Mouse (Mus musculus): ENCODE results near the gene Ogdh. TPM values are rescaled to one million over a fixed set of nuclear protein-coding genes. Genes with fewer than 3 reads are reported as not detected.

Ogdh gene
- polyA plus RNA-seq, 1 experiment from 2014 or later = 122 TPM

- H3K27ac ChIP-seq = no peak overlapping the region
- H3K4me1 ChIP-seq = no peaks in the 10 kb centered on the region
- H3K4me3 ChIP-seq = no peak overlapping the region
- H3K27me3 ChIP-seq (ENCODE audit: low read depth, poor library complexity, severe bottlenecking) = no peaks in the 10 kb centered on the region
- WGBS = 94% methylated on average over 4 of the region's 4 CpGs
- no peaks in the 10 kb centered on the region for H3K9me3 ChIP-seq (replicated peaks)
- H3K36me3 ChIP-seq = peaks cover 87% of the 10 kb centered on the region
- no peak for DNase-seq (ENCODE audit: low spot score)
Observed at GRCm38 (mm10) chr11:6308181-6308580, 16.7 kb downstream of the Ogdh start.

- 85% methylated on average over 7 of the region's 7 CpGs for WGBS
- Histone ChIP-seq H3K27ac (no peak overlapping the region), H3K36me3 (peaks cover 90% of the 10 kb centered on the region), H3K27me3 (ENCODE audit: low read depth, poor library complexity, severe bottlenecking) (no peaks in the 10 kb centered on the region), H3K9me3 (replicated peaks) (no peaks in the 10 kb centered on the region), H3K4me1 (no peaks in the 10 kb centered on the region), H3K4me3 (no peak overlapping the region)
- no peak for DNase-seq (ENCODE audit: low spot score)
Observed at GRCm38 (mm10) chr11:6313874-6314406, 22.5 kb downstream of the Ogdh start.

DNA sequence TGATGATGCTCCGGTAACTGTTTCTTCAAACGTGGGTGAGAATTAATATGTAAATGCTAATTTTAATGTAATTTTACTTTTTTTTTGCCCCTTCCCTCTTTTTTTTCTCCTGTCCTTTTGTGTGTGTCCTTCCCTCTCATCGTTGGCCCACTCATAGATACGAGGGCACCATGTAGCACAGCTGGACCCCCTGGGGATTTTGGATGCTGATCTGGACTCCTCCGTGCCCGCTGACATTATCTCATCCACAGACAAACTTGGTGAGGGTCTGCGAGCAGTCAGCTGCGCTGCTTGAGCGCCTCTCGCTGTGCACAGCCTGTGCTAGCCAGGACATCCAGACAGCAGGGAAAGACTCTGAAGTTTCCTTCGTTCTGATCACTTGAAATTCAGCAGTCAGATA lies 25.4 kb downstream of the Ogdh start:
- Histone ChIP-seq H3K4me3 (no peak overlapping the region), H3K27me3 (ENCODE audit: low read depth, poor library complexity, severe bottlenecking) (no peaks in the 10 kb centered on the region), H3K36me3 (peaks cover 83% of the 10 kb centered on the region), H3K27ac (no peak overlapping the region), H3K4me1 (no peaks in the 10 kb centered on the region), H3K9me3 (replicated peaks) (no peaks in the 10 kb centered on the region)
- no peak for DNase-seq (ENCODE audit: low spot score)
- WGBS = 93% methylated on average over 11 of the region's 11 CpGs

GRCm38 (mm10) chr11:6318559-6318958 lies 27.1 kb downstream of the Ogdh start:
- no peak for DNase-seq (ENCODE audit: low spot score)
- 93% methylated on average over 5 of the region's 5 CpGs for WGBS
- Histone ChIP-seq H3K27me3 (ENCODE audit: low read depth, poor library complexity, severe bottlenecking) (no peaks in the 10 kb centered on the region), H3K4me3 (no peak overlapping the region), H3K27ac (no peak overlapping the region), H3K36me3 (peaks cover 78% of the 10 kb centered on the region), H3K9me3 (replicated peaks) (no peaks in the 10 kb centered on the region), H3K4me1 (no peaks in the 10 kb centered on the region)

GRCm38 (mm10) chr11:6319374-6319773 lies 27.9 kb downstream of the Ogdh start:
- 93% methylated on average over 2 of the region's 2 CpGs for WGBS
- Histone ChIP-seq H3K27me3 (ENCODE audit: low read depth, poor library complexity, severe bottlenecking) (no peaks in the 10 kb centered on the region), H3K4me1 (no peaks in the 10 kb centered on the region), H3K4me3 (no peak overlapping the region), H3K36me3 (peaks cover 76% of the 10 kb centered on the region), H3K9me3 (replicated peaks) (no peaks in the 10 kb centered on the region), H3K27ac (no peak overlapping the region)
- no peak for DNase-seq (ENCODE audit: low spot score)

- Histone ChIP-seq H3K27ac (no peak overlapping the region), H3K27me3 (ENCODE audit: low read depth, poor library complexity, severe bottlenecking) (no peaks in the 10 kb centered on the region), H3K36me3 (peaks cover 60% of the 10 kb centered on the region), H3K4me1 (no peaks in the 10 kb centered on the region), H3K9me3 (replicated peaks) (no peaks in the 10 kb centered on the region), H3K4me3 (no peak overlapping the region)
- 88% methylated on average over 2 of the region's 2 CpGs for WGBS
- DNase-seq (ENCODE audit: low spot score) = no peak
Observed at GRCm38 (mm10) chr11:6322086-6322485, 30.7 kb downstream of the Ogdh start.

- H3K4me3 ChIP-seq = no peak overlapping the region
Observed at GRCm38 (mm10) chr11:6323348-6323747, 31.9 kb downstream of the Ogdh start.

DNA sequence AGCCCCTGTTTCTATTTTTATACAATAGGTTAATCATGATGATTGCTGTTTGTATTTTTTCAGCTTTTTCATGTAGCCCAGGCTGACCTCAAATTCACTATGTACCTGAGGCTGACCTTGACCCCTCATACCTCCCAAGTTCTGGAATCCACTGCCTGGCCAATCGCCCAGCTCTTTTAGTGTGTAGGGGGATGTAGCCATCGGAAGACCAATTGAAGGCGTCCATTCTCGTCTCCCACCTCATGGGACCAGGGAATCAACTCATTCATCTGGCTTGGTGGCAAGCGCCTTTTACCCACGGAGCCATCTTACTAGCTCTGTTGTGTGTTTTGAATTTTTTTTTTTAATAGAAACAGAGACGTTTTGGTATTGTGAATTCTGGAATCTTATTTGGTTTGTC lies 39.8 kb downstream of the Ogdh start:
- 88% methylated on average over 7 of the region's 7 CpGs for WGBS
- DNase-seq (ENCODE audit: low spot score) = no peak
- no peak overlapping the region for H3K4me3 ChIP-seq
- H3K4me1 ChIP-seq = no peaks in the 10 kb centered on the region
- peaks cover 41% of the 10 kb centered on the region for H3K36me3 ChIP-seq
- no peaks in the 10 kb centered on the region for H3K27me3 ChIP-seq (ENCODE audit: low read depth, poor library complexity, severe bottlenecking)
- no peaks in the 10 kb centered on the region for H3K9me3 ChIP-seq (replicated peaks)
- H3K27ac ChIP-seq = no peak overlapping the region

More at GRCm38 (mm10) chr11:6323348-6323747, 31.9 kb downstream of the Ogdh start:
- Histone ChIP-seq H3K27ac (no peak overlapping the region), H3K4me1 (no peaks in the 10 kb centered on the region), H3K27me3 (ENCODE audit: low read depth, poor library complexity, severe bottlenecking) (no peaks in the 10 kb centered on the region), H3K9me3 (replicated peaks) (no peaks in the 10 kb centered on the region), H3K36me3 (peaks cover 49% of the 10 kb centered on the region)
- WGBS = 86% methylated on average over 5 of the region's 5 CpGs
- DNase-seq (ENCODE audit: low spot score) = no peak

- WGBS = 95% methylated on average over 3 of the region's 3 CpGs
- no peaks in the 10 kb centered on the region for H3K27me3 ChIP-seq (ENCODE audit: low read depth, poor library complexity, severe bottlenecking)
- H3K36me3 ChIP-seq = peaks cover 53% of the 10 kb centered on the region
- no peak for DNase-seq (ENCODE audit: low spot score)
- no peaks in the 10 kb centered on the region for H3K4me1 ChIP-seq
- no peaks in the 10 kb centered on the region for H3K9me3 ChIP-seq (replicated peaks)
- no peak overlapping the region for H3K4me3 ChIP-seq
- no peak overlapping the region for H3K27ac ChIP-seq
Observed at GRCm38 (mm10) chr11:6332606-6333005, 41.2 kb downstream of the Ogdh start.

- Histone ChIP-seq H3K27ac (no peak overlapping the region), H3K4me1 (no peaks in the 10 kb centered on the region), H3K36me3 (peaks cover 60% of the 10 kb centered on the region), H3K4me3 (no peak overlapping the region), H3K9me3 (replicated peaks) (no peaks in the 10 kb centered on the region), H3K27me3 (ENCODE audit: low read depth, poor library complexity, severe bottlenecking) (no peaks in the 10 kb centered on the region)
- DNase-seq (ENCODE audit: low spot score) = no peak
- WGBS = 93% methylated on average over 7 of the region's 7 CpGs
Observed at GRCm38 (mm10) chr11:6333403-6333802, 42.0 kb downstream of the Ogdh start.

GRCm38 (mm10) chr11:6335321-6335720 lies 43.9 kb downstream of the Ogdh start:
- Histone ChIP-seq H3K4me1 (no peaks in the 10 kb centered on the region), H3K27ac (no peak overlapping the region), H3K27me3 (ENCODE audit: low read depth, poor library complexity, severe bottlenecking) (no peaks in the 10 kb centered on the region), H3K9me3 (replicated peaks) (no peaks in the 10 kb centered on the region), H3K36me3 (peaks cover 70% of the 10 kb centered on the region), H3K4me3 (no peak overlapping the region)
- DNase-seq (ENCODE audit: low spot score) = no peak
- 95% methylated on average over 7 of the region's 7 CpGs for WGBS

DNA sequence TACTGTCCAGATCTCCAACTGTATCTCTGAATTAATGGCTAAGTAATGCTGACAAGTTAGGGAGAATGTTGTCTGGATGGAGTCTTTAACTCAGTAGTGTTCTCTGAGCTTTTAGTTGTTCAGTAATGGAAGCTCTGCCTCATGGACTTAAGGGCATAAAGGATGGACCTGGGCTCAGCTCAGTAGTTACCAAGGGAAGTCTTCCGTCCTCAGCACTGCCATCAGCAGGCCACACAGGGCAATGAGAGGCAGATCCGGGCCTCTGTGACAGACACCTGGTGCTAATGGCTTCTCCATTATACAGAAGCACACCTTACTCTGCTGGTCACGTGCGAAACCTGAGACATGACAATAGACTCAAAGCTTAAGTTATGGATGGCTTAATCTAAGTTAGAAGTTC lies 45.3 kb downstream of the Ogdh start:
- H3K36me3 ChIP-seq = peaks cover 74% of the 10 kb centered on the region
- no peaks in the 10 kb centered on the region for H3K27me3 ChIP-seq (ENCODE audit: low read depth, poor library complexity, severe bottlenecking)
- H3K9me3 ChIP-seq (replicated peaks) = no peaks in the 10 kb centered on the region
- H3K27ac ChIP-seq = no peak overlapping the region
- no peaks in the 10 kb centered on the region for H3K4me1 ChIP-seq
- 87% methylated on average over 4 of the region's 4 CpGs for WGBS
- no peak for DNase-seq (ENCODE audit: low spot score)
- H3K4me3 ChIP-seq = no peak overlapping the region

GRCm38 (mm10) chr11:6345956-6346355 lies 54.5 kb downstream of the Ogdh start:
- Histone ChIP-seq H3K4me3 (no peak overlapping the region), H3K36me3 (peaks cover 99% of the 10 kb centered on the region), H3K4me1 (no peaks in the 10 kb centered on the region), H3K9me3 (replicated peaks) (no peaks in the 10 kb centered on the region), H3K27me3 (ENCODE audit: low read depth, poor library complexity, severe bottlenecking) (no peaks in the 10 kb centered on the region), H3K27ac (no peak overlapping the region)
- WGBS = 95% methylated on average over 4 of the region's 4 CpGs
- no peak for DNase-seq (ENCODE audit: low spot score)

GRCm38 (mm10) chr11:6346966-6347365 lies 55.5 kb downstream of the Ogdh start:
- WGBS = 92% methylated on average over 7 of the region's 7 CpGs
- DNase-seq (ENCODE audit: low spot score) = no peak
- Histone ChIP-seq H3K4me3 (no peak overlapping the region), H3K36me3 (peaks cover 98% of the 10 kb centered on the region), H3K27me3 (ENCODE audit: low read depth, poor library complexity, severe bottlenecking) (no peaks in the 10 kb centered on the region), H3K27ac (no peak overlapping the region), H3K4me1 (no peaks in the 10 kb centered on the region), H3K9me3 (replicated peaks) (no peaks in the 10 kb centered on the region)
